Mouse (Mus musculus) gastrocnemius, adult 18-20 months (tissue): ENCODE results near the gene Sstr2. TPM values are rescaled to one million over a fixed set of nuclear protein-coding genes. Genes with fewer than 3 reads are reported as not detected.
"Not testable (repeated sequence)": the region's sequence is repeated elsewhere in the genome, so short reads cannot be mapped to it uniquely, and the experiment has no call there.

ENCODE experiments used
- DNase-seq: peaks from one replicate; pipeline ENCODE4 v3.0.0; 2021; ENCODE audit warnings: low spot score
- total RNA-seq, 2 experiments: library from RNA; stranded (reverse); gene quantifications; 2 replicates each; pipeline ENCODE4 v1.2.3; 2021

Sstr2 gene
- total RNA-seq, 2 experiments from 2014 or later, result not detected

DNA sequence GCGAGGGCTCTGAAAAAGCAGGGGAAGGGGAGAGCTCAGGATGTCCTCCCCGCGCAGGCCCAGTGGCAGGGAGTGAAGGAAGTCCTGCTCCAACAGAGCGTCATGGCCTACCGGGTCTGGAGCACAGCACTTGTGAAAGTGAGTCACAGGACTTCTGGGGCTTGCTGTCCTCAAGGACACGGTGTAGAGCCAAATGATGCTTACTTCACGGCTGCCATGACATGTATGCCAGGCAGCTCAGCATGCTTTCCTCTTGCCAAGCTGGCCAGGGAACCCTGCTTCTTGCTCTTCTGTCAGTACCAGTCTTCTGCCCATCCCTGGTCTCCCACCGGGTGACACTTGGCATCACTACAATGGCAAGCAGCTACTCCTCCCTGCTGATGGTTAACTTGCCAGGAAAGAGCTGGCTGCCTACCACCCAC is 37.4 kb downstream of the Sstr2 start:
- no peak for DNase-seq

DNA sequence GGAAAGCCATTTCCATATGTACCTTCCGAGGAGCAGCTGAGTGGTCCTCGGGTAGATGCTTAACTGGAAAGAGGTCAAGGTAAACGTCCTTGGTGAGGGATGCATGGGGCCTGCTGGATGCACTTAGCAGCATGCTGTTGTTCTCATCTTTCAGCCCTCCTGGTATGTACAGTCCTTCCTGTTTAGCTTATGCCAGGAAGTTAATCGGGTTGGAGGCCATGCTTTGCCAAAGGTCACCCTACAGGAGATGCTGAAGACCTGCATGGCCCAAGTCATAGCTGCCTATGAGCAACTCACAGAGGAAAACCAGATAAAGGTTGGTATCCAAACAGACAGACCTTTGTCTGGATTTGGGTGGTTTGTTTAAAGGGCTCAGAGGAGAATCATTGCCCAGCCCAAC is 38.1 kb downstream of the Sstr2 start:
- no peak for DNase-seq

DNA sequence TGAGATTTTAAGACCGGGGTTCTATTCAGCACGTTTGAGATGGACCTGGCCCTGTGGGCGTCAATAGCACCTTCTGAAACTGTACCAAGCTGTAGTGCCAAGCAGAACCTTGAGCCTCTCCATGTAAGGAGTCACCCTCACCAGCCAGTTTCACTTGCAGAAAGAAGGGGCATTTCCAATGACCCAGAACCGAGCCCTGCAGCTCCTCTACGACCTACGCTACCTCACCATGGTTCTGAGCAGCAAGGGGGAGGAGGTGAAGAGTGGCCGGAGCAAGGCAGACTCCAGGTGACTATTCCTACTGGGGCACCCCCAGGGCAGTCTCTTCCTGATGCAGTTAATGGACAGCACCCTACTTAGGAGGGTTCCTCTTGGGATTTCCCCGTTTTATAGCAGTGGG is 39.2 kb downstream of the Sstr2 start:
- DNase-seq, result no peak

DNA sequence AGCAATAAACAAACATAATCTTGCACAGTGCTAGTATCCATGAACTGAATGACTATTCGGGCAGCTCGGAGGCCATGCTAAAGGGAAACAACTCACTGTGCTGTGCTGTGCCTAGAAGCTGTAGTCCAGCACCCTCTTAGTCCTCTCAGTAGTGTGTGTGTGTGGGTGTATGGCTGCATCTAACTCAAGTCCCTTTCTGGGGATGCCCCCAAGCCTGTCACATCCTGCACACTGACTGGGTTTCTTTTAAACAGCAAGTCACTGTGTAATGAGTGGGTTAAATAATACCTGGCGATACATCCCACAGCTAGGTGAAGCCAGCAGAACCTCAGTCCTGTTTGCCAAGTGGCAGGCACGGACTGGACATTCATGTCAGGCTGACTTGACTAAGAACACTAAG is 39.6 kb downstream of the Sstr2 start:
- DNase-seq, result no peak

DNA sequence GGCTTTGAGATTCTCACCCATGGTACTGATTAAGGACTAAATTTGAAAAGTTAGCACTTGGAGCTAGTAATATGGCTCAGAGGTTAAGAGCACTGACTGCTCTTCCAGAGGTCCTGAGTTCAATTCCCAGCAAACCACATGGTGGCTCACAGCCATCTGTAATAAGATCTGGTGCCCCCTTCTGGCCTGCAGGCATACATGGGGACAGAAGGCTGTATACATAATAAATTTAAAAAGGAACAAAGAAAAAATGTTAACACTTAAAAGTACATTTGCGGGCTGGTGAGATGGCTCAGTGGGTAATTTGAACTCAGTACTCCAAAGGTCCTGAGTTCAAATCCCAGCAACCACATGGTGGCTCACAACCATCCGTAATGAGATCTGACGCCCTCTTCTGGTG is 41.1 kb downstream of the Sstr2 start:
- not testable (repeated sequence) for DNase-seq

DNA sequence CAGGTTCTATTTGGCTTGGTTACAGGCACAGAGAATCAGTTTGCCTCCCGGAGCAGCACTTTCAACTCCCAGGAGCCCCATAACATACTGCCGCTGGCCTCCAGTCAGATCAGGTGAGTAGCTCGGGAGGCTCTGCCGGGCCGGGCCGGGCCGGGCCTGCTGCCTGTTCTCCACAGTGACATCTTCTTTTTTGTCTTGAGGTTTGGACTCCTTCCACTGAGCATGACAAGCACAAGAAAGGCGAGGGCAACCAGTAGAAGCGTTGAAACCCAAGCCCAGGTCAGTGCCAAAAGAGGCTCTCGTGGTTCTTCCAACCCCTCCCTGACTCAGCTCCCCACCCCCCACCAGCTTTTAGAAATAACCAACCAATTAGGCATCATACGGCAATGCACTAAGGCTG is 41.8 kb downstream of the Sstr2 start:
- peak; percentile 45 for DNase-seq

DNA sequence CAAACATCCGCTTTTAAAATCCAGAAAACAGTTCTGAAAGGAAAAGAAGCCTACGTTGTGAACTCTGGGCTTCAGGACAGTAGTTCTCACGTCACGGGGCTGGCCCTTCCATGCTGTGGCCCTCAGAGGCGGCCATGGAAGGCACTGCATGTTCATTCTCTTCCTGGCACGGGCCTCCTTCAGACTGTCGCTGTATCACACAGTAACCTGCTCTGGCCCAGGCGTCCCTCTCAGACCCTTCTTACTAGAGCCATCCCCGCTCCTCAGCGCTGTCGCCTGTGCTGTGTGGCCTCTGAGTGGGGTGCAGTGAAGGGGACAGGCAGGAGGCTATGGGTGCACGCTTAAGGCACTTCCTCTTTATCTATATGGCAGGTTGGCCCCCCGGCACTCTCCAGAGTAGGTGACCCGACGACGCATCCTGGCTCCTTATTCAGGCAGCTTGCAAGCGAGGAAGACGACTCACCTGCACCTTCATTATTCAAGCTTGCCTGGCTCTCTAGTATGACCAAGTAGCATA is 42.8 kb downstream of the Sstr2 start:
- DNase-seq, result no peak

DNA sequence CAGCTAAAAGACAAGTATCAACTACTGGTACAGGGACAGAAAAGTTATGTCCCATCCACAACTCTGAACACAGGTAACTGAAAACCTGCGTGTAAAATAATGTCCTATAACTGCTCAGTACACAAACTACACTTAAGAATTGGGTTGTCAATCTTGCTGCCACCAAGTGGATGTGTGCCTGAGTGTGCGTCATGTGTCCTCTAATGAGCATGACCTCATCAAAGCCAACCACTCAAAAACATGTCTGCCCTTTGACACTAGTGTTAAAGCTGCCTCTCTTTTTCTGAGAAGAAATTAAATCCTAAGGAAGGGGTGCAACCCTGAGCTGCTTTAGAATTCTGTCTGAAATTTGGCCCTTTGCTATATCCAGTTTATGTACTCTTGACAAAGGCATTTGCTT is 45.1 kb downstream of the Sstr2 start:
- DNase-seq, result no peak

DNA sequence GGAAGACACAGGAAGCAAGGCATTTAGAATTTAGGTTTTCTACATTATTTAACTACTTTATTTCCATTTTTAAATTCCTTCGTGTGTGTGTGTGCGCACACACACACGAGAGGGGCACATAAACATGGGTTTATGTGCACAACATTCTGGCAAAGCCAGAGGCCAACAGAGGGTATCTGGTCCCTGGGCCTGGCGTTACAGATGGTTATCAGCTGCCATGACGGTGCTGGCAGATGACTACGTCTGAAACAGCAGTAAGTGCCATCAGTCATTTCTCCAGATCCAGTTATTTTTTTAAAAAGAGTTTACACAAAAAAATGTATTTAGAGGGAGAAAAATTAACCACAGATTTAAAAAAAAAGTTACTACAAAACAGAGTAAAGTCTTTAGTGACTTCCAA is 47.1 kb downstream of the Sstr2 start:
- DNase-seq, result no peak

DNA sequence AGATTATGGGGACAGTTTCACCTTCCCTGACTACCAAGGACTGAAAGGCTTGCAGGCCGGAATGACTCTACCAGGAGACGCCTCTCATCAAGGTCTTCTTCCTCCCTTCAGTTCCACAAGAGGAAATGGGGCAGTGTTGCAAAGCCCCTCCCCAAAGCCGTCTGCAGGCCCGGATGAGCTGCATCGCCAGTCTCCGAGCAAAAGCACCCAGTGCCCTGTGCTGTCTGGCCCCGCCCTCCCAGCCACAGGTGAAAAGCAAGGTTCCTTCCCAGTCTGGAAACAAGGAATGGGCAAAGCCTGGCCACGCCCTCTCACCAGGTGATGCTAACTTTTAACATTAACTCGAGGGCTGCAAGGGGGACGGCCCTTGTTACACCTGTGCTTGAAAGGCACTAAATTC is 47.5 kb downstream of the Sstr2 start:
- no peak for DNase-seq

DNA sequence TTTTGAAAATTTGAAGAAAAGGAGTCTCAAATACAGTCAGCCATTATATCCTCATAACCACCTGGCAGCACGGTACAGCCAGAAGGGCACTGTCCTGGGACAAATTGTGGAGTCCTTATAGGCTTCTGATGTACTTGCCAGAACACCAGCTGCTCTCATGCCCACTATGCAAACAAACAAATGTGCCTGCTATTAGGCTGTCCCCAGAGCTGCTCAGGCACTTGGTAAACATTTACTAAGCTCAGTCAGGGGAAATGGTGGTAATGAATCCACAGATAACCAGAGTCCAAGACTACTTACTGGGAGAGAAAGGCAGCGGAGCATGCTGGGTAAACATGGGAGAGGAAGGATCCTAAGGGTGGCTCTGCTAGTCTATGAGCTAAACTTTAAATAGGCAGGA is 48.0 kb downstream of the Sstr2 start:
- no peak for DNase-seq

DNA sequence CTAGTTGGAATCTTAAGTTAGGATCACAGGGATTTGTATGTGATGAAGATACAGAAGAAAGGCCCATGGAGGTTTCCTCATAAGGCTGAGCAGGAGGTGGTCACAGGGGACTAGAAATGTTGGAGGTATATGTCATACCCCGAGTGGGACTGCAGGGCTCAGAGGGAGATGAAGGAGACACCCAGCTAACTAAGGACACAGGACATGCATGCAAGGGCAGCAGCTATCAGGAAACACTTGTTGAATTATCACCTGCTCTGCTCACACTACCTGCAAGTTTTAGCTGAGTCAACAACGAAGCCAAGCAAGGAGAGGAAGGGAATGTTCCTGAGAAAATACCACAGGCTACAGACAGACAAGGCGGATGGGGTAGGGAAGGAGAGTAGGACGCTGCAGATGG is 48.6 kb downstream of the Sstr2 start:
- no peak for DNase-seq

DNA sequence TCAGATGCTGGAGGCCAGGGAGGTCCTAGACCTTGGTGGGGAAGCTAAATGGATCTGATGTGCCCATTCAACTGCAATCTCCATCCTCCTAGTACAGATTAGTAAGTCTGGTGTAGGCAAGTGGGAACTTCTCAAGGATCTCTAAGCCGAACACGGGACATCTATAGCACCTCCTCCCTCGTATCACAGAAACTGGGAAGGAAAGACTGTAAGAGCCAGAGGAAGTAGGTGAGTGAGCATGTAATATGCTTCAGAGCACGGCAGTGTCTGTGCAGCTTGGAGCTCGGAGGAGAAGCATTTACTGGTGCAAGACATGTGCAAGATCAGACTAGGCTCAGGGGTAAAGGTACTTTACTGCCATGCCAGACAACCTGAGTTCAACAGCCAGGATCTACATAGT is 49.7 kb downstream of the Sstr2 start:
- no peak for DNase-seq

DNA sequence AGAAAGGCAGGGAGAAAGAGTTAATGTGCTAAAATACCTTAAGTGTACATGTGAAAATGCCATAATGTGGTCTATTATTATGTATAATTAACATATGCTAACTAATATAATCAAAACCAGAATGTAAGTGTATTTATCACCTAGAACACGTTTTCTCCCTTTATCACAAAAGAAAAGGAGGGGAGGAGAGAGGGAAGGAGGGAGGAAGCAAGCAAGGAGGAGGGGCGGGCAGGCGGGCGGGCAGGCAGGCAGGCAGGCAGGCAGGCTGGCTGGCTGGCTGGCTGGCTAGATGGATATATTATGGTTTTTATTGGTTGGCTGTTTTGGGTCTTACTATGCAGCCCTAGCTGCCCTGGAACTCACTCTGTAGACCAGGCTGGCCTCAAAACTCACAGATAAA is 50.6 kb downstream of the Sstr2 start:
- DNase-seq, result no peak

DNA sequence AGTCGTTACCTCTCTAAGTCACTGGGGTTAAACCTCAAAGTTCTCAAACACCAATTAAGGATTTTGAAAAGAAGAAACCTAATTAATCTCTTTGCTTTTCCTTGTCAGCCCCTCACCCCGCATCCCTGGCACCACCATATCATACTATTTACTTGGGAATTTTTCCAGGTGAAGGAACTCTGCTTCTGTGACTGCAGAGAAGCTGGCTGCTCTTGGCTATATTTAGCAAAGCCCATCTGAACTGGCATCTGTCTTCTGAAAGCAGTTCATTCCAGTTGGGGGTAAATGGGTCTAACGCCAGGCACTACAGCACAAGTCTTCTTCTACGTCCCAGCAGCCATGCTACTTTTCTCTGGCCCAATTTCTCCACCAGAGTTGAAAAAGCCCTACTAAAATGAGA is 54.5 kb downstream of the Sstr2 start:
- no peak for DNase-seq

DNA sequence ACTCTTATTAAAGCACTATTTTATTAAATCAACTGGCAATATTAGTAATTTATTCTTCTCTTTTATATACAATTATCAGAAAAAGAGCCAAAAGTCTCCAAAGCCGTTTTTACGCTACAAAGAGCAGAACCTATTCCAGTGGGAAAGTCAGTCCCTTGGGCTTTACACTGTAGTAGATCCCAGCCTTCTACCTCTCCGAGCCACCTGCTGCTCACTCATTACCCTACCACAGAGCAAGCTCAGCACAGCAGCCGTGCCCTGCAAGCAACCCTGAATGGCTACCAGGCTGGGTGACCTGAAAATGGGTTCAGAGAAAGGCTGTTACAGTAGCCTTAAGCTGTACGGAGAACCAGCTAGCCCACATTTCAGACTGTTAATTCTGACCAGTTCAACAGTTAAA is 55.5 kb downstream of the Sstr2 start:
- no peak for DNase-seq

Other genes with a start within 250 kb of the Sstr2 start
- gene Cog1, start 29.8 kb downstream of the Sstr2 start, total RNA-seq, result 10 to 100 TPM; 19.9 to 21.8 TPM
- gene Slc39a11, start 30.7 kb downstream of the Sstr2 start, total RNA-seq, result 1 to 10 TPM; 1.5 to 2.4 TPM
- gene Fam104a, start 64.8 kb downstream of the Sstr2 start, total RNA-seq, result 10 to 100 TPM; 32.7 to 34.4 TPM
- 1 to 10 TPM; 3.2 to 6.6 TPM for gene D11Wsu47e, start 65.1 kb downstream of the Sstr2 start, total RNA-seq
- not detected for gene Cpsf4l, start 90.7 kb downstream of the Sstr2 start, total RNA-seq
- gene Cdc42ep4, start 132.5 kb downstream of the Sstr2 start, total RNA-seq, result 1 to 10 TPM; 4.5 to 7.4 TPM